Mouse (Mus musculus) limb, embryonic 13.5 days (tissue): ENCODE measurements around the gene Ncor1. TPM values are rescaled to one million over a fixed set of nuclear protein-coding genes. Genes with fewer than 3 reads are reported as not detected.

ENCODE experiments used
- ATAC-seq: fragments of 200-750 bp; cut with Nextera tagmentation; 2 replicates; pipeline ENCODE4 v1.8.0; 2017; ENCODE audit warnings: low read depth, moderate number of reproducible peaks, moderate TSS enrichment; ENCODE audit not compliant: low FRiP score
- H3K27ac ChIP-seq: fragments of 300-500 bp; sonication (generic); 2 replicates; pipeline ENCODE4 v1.5.1; 2015; ENCODE audit warnings: inconsistent platforms, mild to moderate bottlenecking, moderate library complexity
- H3K27me3 ChIP-seq: fragments of 300-500 bp; sonication (generic); 2 replicates; pipeline ENCODE4 v1.6.1; 2015; ENCODE audit warnings: mild to moderate bottlenecking, inconsistent platforms
- H3K36me3 ChIP-seq: fragments of 300-500 bp; sonication (generic); 2 replicates; pipeline ENCODE4 v1.6.1; 2015; ENCODE audit warnings: inconsistent platforms, mild to moderate bottlenecking, moderate library complexity
- H3K4me1 ChIP-seq: fragments of 300-500 bp; sonication (generic); 2 replicates; pipeline ENCODE4 v1.6.1; 2015; ENCODE audit warnings: inconsistent platforms
- H3K4me2 ChIP-seq: fragments of 300-500 bp; sonication (generic); replicated peaks from 2 replicates; pipeline ENCODE4 v1.6.1; 2015; ENCODE audit warnings: inconsistent platforms, mild to moderate bottlenecking, moderate library complexity
- H3K4me3 ChIP-seq: fragments of 300-500 bp; sonication (generic); 2 replicates; pipeline ENCODE4 v1.5.1; 2015; ENCODE audit warnings: moderate library complexity, mild to moderate bottlenecking, inconsistent platforms
- H3K9ac ChIP-seq: fragments of 300-500 bp; sonication (generic); 2 replicates; pipeline ENCODE4 v1.6.1; 2015; ENCODE audit warnings: mild to moderate bottlenecking, inconsistent platforms
- H3K9me3 ChIP-seq: fragments of 300-500 bp; sonication (generic); 2 replicates; pipeline ENCODE4 v1.6.1; 2016; ENCODE audit warnings: inconsistent platforms
- WGBS: fragments of 180-500 bp; shearing (Covaris S2); methylation state at CpG from one replicate; pipeline ENCODE4 v1.1.7; 2015; 5-methylcytosine and 5-hydroxymethylcytosine counted together
- polyA plus RNA-seq: library from polyadenylated mRNA; unstranded; fragments of >200 nt; fragmentation: Nextera tagmentation; extraction: Ambion mirVana; gene quantifications from 2 replicates; pipeline ENCODE4 v1.2.1, GENCODE M21; 2015

The Ncor1 gene
- polyA plus RNA-seq, 1 experiment from 2014 or later = 173 TPM

DNA sequence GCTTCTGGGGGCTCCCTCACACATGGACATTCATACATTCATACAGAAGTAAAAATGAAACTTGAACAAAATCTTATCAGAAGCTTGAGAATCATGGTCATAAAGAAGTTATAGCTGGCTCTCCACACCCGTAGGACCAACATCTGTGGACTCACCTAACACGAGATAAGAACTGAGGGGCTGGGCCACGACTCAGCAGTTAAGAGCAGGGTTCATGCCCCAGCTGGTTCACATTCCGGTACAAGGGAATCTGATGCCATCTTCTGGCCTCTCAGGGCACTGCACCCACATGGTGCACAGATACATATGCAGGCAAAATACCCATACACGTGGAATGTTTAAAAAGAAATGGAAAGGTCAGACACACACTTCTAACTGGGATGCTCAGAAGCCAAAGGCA is 180.3 kb downstream of the Ncor1 start:
- no peak for ATAC-seq
- Histone ChIP-seq H3K27ac (no peak overlapping the region), H3K9me3 (no peaks in the 10 kb centered on the region), H3K27me3 (no peaks in the 10 kb centered on the region), H3K36me3 (no peaks in the 10 kb centered on the region), H3K4me3 (no peak overlapping the region), H3K9ac (no peak overlapping the region), H3K4me1 (peaks cover 6% of the 10 kb centered on the region), H3K4me2 (no peak overlapping the region)
- 14% methylated on average over 5 of the region's 5 CpGs for whole genome bisulfite sequencing

DNA sequence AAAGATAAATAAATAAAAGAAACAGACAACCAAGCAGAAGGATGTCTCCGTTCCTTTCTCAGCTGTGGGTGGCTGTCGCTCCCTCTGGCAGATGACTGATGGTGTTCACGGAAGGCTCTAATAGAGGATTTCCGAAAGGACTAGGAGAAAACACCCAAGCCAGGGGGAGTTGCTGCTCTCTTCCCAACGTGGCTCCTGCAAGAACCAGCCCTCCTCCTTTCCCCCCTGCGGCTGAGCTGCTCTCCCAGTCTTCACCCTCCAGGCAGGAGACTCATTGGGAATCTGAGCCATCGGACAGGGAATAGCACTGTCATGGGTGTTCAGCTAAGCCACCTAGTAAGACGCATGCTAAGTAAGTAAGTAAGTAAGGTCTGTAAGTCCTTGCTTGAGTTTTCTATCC is 181.3 kb downstream of the Ncor1 start:
- Histone ChIP-seq H3K4me3 (no peak overlapping the region), H3K4me1 (peaks cover 3% of the 10 kb centered on the region), H3K27me3 (no peaks in the 10 kb centered on the region), H3K9me3 (no peaks in the 10 kb centered on the region), H3K36me3 (no peaks in the 10 kb centered on the region), H3K4me2 (no peak overlapping the region), H3K9ac (no peak overlapping the region), H3K27ac (no peak overlapping the region)
- 67% methylated on average over 8 of the region's 8 CpGs for WGBS
- ATAC-seq = no peak

DNA sequence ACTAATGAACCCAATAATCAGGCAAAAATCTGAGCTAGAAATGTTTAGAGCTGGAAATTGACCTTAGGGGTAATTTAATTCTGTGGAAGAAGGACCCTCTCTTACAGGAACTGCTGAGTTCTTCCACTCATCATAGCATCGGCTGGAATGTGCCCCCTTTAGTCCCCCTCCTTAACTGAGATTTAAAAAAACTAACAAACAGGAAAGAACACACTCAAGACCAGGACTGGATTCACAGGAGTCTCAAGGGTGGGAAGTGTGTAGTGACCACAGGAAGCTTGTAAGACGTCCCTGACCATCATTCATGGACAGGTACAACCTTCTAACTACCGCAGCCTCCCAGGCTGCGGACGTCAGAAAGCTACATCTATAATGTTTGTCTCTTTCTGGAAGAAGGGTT is 187.5 kb downstream of the Ncor1 start:
- WGBS = 56% methylated on average over 5 of the region's 5 CpGs
- Histone ChIP-seq H3K4me2 (no peak overlapping the region), H3K36me3 (peaks cover 14% of the 10 kb centered on the region; the same call in 1 of the 2 replicates), H3K9me3 (no peaks in the 10 kb centered on the region), H3K4me3 (no peak overlapping the region), H3K9ac (no peak overlapping the region), H3K4me1 (peaks cover 6% of the 10 kb centered on the region; the same call in 1 of the 2 replicates), H3K27me3 (no peaks in the 10 kb centered on the region), H3K27ac (no peak overlapping the region)
- ATAC-seq = no peak

DNA sequence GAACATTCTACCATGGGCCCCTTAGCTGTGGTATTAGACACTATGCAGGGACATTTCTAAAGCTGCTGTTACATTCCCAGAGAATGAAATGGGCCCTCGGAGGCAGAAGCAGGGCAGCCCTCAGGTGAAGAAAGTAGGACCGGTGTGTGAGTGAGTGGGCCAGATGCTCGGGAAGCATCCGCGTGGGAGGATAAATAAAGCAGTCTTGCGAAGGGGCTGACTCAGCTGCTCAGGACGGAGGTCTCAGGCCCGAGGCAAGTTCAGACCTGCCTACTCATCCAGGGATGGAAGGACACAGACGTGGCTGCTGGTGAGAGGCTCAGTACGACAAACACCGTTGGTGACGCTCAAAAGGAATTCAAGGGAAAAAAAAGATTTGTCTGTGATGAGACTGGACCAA is 189.2 kb downstream of the Ncor1 start:
- ATAC-seq = no peak
- H3K4me2 ChIP-seq = no peak overlapping the region
- H3K27me3 ChIP-seq = no peaks in the 10 kb centered on the region
- H3K9me3 ChIP-seq = no peaks in the 10 kb centered on the region
- no peak overlapping the region; the same call in 1 of the 2 replicates for H3K27ac ChIP-seq
- peaks cover 6% of the 10 kb centered on the region; the same call in 1 of the 2 replicates for H3K4me1 ChIP-seq
- H3K36me3 ChIP-seq = peaks cover 22% of the 10 kb centered on the region; the same call in 1 of the 2 replicates
- 74% methylated on average over 12 of the region's 12 CpGs for WGBS
- no peak overlapping the region for H3K9ac ChIP-seq
- no peak overlapping the region for H3K4me3 ChIP-seq

DNA sequence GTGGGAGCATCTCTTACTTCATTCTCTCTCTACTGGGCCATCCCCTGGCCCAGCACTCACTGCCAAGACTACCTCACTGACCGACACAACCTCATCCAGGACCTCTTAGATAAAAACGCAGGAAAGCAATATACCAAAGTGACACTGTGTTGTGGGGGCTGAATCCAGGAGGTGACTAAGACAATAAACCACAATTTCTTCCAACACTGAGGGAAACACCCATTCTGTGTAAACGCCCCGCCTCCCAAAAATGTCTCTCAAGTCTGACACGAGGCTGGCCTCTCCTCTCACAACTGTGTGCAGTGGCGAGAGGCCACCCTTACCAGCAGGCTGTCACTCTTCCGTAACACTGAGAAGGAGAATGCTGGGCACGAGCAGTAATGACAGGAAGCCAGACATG is 190.0 kb downstream of the Ncor1 start:
- Histone ChIP-seq H3K4me1 (peaks cover 6% of the 10 kb centered on the region; the same call in 1 of the 2 replicates), H3K9me3 (no peaks in the 10 kb centered on the region), H3K4me3 (no peak overlapping the region), H3K4me2 (no peak overlapping the region), H3K36me3 (peaks cover 22% of the 10 kb centered on the region; the same call in 1 of the 2 replicates), H3K27ac (no peak overlapping the region), H3K27me3 (no peaks in the 10 kb centered on the region), H3K9ac (no peak overlapping the region)
- 74% methylated on average over 8 of the region's 8 CpGs for WGBS
- ATAC-seq = no peak

DNA sequence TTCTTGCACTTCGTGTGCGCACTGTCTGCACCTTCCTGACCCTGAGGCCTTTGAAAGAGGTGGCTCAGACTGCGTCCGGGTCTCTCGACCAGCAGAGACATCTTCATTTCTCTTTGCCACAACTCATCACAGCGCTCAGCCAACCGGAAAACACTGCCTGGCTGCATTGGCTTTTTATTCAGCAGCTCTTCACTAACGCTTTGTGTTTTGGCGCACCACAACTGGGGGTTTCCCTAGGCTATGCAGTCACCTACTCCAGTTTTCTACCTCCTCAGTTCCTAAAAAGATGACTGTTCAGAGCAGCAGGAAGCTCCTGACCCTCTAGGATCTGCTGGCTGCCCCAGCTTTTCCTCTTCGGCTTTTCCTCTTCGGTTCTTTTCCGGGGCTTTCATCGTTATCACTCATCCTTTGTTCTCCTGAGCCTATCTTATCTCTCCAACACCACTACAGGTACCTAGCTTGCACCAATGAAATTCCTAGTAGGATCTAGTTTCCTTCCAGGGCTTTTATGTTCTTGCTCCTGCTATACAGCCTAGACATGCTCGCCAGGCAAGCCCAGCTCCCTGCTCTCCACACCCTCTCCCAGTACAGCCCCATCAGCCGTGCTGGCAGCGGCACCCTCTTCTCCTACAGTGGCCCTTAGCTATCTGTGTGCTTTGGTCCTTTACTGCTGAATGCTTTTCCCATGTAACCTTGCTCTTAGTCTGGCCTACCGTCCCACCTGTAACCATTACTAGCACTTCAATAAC is 191.7 kb downstream of the Ncor1 start:
- WGBS = 77% methylated on average over 17 of the region's 17 CpGs
- H3K36me3 ChIP-seq = peaks cover 22% of the 10 kb centered on the region; the same call in 1 of the 2 replicates
- H3K4me3 ChIP-seq = no peak overlapping the region
- H3K9me3 ChIP-seq = no peaks in the 10 kb centered on the region
- H3K4me2 ChIP-seq = no peak overlapping the region
- ATAC-seq = no peak
- H3K27me3 ChIP-seq = no peaks in the 10 kb centered on the region
- H3K27ac ChIP-seq = no peak overlapping the region
- H3K4me1 ChIP-seq = peaks cover 6% of the 10 kb centered on the region; the same call in 1 of the 2 replicates
- H3K9ac ChIP-seq = no peak overlapping the region

Other genes with a start within 250 kb of the Ncor1 start
- gene Adora2b, start 209.6 kb downstream of the Ncor1 start, polyA plus RNA-seq = 9.9 and 10.4 TPM in 2 replicates
- gene Zswim7, start 177.2 kb downstream of the Ncor1 start, polyA plus RNA-seq = 26.3 and 27.7 TPM in 2 replicates
- gene Ttc19, start 177.1 kb downstream of the Ncor1 start, polyA plus RNA-seq = 24.9 and 25.0 TPM in 2 replicates
- 8.9 and 9.6 TPM in 2 replicates for gene Pigl, start 81 bp downstream of the Ncor1 start, polyA plus RNA-seq
- gene Cenpv, start 80.7 kb upstream of the Ncor1 start, polyA plus RNA-seq = 23.6 and 26.8 TPM in 2 replicates
- gene Ubb, start 92.6 kb upstream of the Ncor1 start, polyA plus RNA-seq = 3,843 and 3,876 TPM in 2 replicates
- gene Trpv2, start 115.9 kb upstream of the Ncor1 start, polyA plus RNA-seq = 1.4 and 2.4 TPM in 2 replicates
- gene Lrrc75a, start 190.0 kb upstream of the Ncor1 start, polyA plus RNA-seq = 14.9 and 15.5 TPM in 2 replicates
- gene Mmgt2, start 190.1 kb upstream of the Ncor1 start, polyA plus RNA-seq = 68.2 and 69.4 TPM in 2 replicates